Mouse (Mus musculus): ENCODE data around the gene Psma3. TPM values are rescaled to one million over a fixed set of nuclear protein-coding genes. Genes with fewer than 3 reads are reported as not detected.

The Psma3 gene
- total and polyA plus RNA-seq, 2 experiments from 2014 or later = 207 to 605 TPM

- H3K27me3 ChIP-seq (ENCODE audit: insufficient read depth, low read length) = no peaks in the 10 kb centered on the region
- ATAC-seq (no peak), DNase-seq (no peak)
- peaks cover 8% of the 10 kb centered on the region; the same call in 1 of the 2 replicates for H3K4me1 ChIP-seq (ENCODE audit: insufficient read depth)
- 91% methylated on average over 2 of the region's 2 CpGs for WGBS
- no peak for TF ChIP-seq CTCF (IDR thresholded peaks at IDR 0.05; ENCODE audit: low read depth)
- no peak overlapping the region for H3K27ac ChIP-seq (ENCODE audit: low read depth, low read length)
- no peak overlapping the region for H3K9ac ChIP-seq
- H3K36me3 ChIP-seq (ENCODE audit: insufficient read depth) = peaks cover 28% of the 10 kb centered on the region
- no peaks in the 10 kb centered on the region for H3K9me3 ChIP-seq (ENCODE audit: low read length)
- no peak overlapping the region for H3K4me3 ChIP-seq (ENCODE audit: low read depth, low read length)
- no peak overlapping the region for H3K4me2 ChIP-seq (ENCODE audit: low read depth)
These were observed 70.1 kb downstream of the Psma3 start for GRCm38 (mm10) chr12:71044488-71044887.

Other genes with a start within 250 kb of the Psma3 start
- 10.6 and 11.0 TPM in 2 replicates for gene Frmd6, start 149.1 kb upstream of the Psma3 start, total RNA-seq (2014; rRNA removed)
- gene Frmd6, start 149.1 kb upstream of the Psma3 start, polyA plus RNA-seq (2015; fragmentation: Nextera tagmentation; extraction: Ambion mirVana) = 6.9 and 7.4 TPM in 2 replicates
- gene Actr10, start 36.8 kb upstream of the Psma3 start, total RNA-seq (2014; rRNA removed) = 105 and 112 TPM in 2 replicates
- gene Actr10, start 36.8 kb upstream of the Psma3 start, polyA plus RNA-seq (2015; fragmentation: Nextera tagmentation; extraction: Ambion mirVana) = 196 and 282 TPM in 2 replicates
- gene Arid4a, start 41.4 kb downstream of the Psma3 start, total RNA-seq (2014; rRNA removed) = 15.6 and 17.9 TPM in 2 replicates
- gene Arid4a, start 41.4 kb downstream of the Psma3 start, polyA plus RNA-seq (2015; fragmentation: Nextera tagmentation; extraction: Ambion mirVana) = 27.4 and 38.2 TPM in 2 replicates
- not detected in 2 replicates for gene Tomm20l, start 136.8 kb downstream of the Psma3 start, total RNA-seq (2014; rRNA removed)
- not detected in 2 replicates for gene Tomm20l, start 136.8 kb downstream of the Psma3 start, polyA plus RNA-seq (2015; fragmentation: Nextera tagmentation; extraction: Ambion mirVana)
- 79.8 and 93.2 TPM in 2 replicates for gene Timm9, start 162.1 kb downstream of the Psma3 start, total RNA-seq (2014; rRNA removed)
- gene Timm9, start 162.1 kb downstream of the Psma3 start, polyA plus RNA-seq (2015; fragmentation: Nextera tagmentation; extraction: Ambion mirVana) = 123 and 128 TPM in 2 replicates
- gene 2700049A03Rik, start 162.2 kb downstream of the Psma3 start, total RNA-seq (2014; rRNA removed) = 9.6 and 9.8 TPM in 2 replicates
- gene 2700049A03Rik, start 162.2 kb downstream of the Psma3 start, polyA plus RNA-seq (2015; fragmentation: Nextera tagmentation; extraction: Ambion mirVana) = 5.0 and 6.4 TPM in 2 replicates